Mouse (Mus musculus) hindbrain, embryonic 14.5 days (tissue): Measurements from ENCODE around the gene Sgce. TPM values are rescaled to one million over a fixed set of nuclear protein-coding genes. Genes with fewer than 3 reads are reported as not detected.

Experiments
- ATAC-seq: fragments of 200-750 bp; cut with Nextera tagmentation; 2 replicates; pipeline ENCODE4 v1.8.0; 2017; ENCODE audit warnings: moderate number of reproducible peaks, mild to moderate bottlenecking, moderate TSS enrichment, moderate library complexity; ENCODE audit not compliant: low FRiP score
- DNase-seq: peaks from one replicate; pipeline ENCODE4 v3.0.0-alpha.2; 2015; ENCODE audit warnings: low spot score
- H3K27ac ChIP-seq: fragments of 300-500 bp; sonication (generic); 2 replicates; pipeline ENCODE4 v1.5.1; 2014; ENCODE audit warnings: mild to moderate bottlenecking, moderate library complexity
- H3K27me3 ChIP-seq: fragments of 300-500 bp; sonication (generic); 2 replicates; pipeline ENCODE4 v1.6.1; 2014; ENCODE audit warnings: mild to moderate bottlenecking, low read length, mixed read lengths; ENCODE audit not compliant: control insufficient read depth, insufficient read depth
- H3K36me3 ChIP-seq: fragments of 300-500 bp; sonication (generic); replicated peaks from 2 replicates; pipeline ENCODE4 v1.6.1; 2014; ENCODE audit not compliant: control insufficient read depth, insufficient read depth
- H3K4me1 ChIP-seq: fragments of 300-500 bp; sonication (generic); replicated peaks from 2 replicates; pipeline ENCODE4 v1.6.1; 2014; ENCODE audit warnings: antibody characterized with exemption, low read length, mixed read lengths; ENCODE audit not compliant: control insufficient read depth, insufficient read depth
- H3K4me2 ChIP-seq: fragments of 300-500 bp; sonication (generic); replicated peaks from 2 replicates; pipeline ENCODE4 v1.6.1; 2014; ENCODE audit warnings: mild to moderate bottlenecking, moderate library complexity
- H3K4me3 ChIP-seq: fragments of 300-500 bp; sonication (generic); replicated peaks from 2 replicates; pipeline ENCODE4 v1.5.1; 2014; ENCODE audit warnings: mild to moderate bottlenecking, low read length
- H3K9ac ChIP-seq: fragments of 300-500 bp; sonication (generic); 2 replicates; pipeline ENCODE4 v1.6.1; 2014
- H3K9me3 ChIP-seq: fragments of 300-500 bp; sonication (generic); 2 replicates; pipeline ENCODE4 v1.6.1; 2016; ENCODE audit warnings: low read length; ENCODE audit not compliant: control insufficient read depth
- WGBS: fragments of 180-500 bp; shearing (Covaris S2); extraction: QIAGEN DNeasy Blood & Tissue Kit; methylation state at CpG from one replicate; pipeline ENCODE4 v1.1.7; 2014; 5-methylcytosine and 5-hydroxymethylcytosine counted together
- polyA plus RNA-seq: library from polyadenylated mRNA; unstranded; fragments of >200 nt; fragmentation: Nextera tagmentation; extraction: Ambion mirVana; gene quantifications from 2 replicates; pipeline ENCODE4 v1.2.1, GENCODE M21; 2014

The Sgce gene
- polyA plus RNA-seq, 1 experiment from 2014 or later, result 51.0 TPM

GRCm38 (mm10) chr6:4642068-4642467, 104.9 kb downstream of the Sgce start:
- WGBS, result 94% methylated on average over 7 of the region's 7 CpGs
- H3K4me1 ChIP-seq, result no peaks in the 10 kb centered on the region
- no peaks in the 10 kb centered on the region for H3K27me3 ChIP-seq
- H3K9me3 ChIP-seq, result no peaks in the 10 kb centered on the region
- peaks cover 14% of the 10 kb centered on the region for H3K36me3 ChIP-seq
- no peak overlapping the region for H3K4me3 ChIP-seq
- no peak overlapping the region for H3K4me2 ChIP-seq
- ATAC-seq, result no peak
- DNase-seq, result no peak
- no peak overlapping the region for H3K9ac ChIP-seq
- H3K27ac ChIP-seq, result no peak overlapping the region

GRCm38 (mm10) chr6:4634804-4635203, 112.2 kb downstream of the Sgce start:
- DNase-seq (no peak), ATAC-seq (no peak)
- H3K4me2 ChIP-seq, result no peak overlapping the region
- H3K27ac ChIP-seq, result no peak overlapping the region
- H3K4me3 ChIP-seq, result no peak overlapping the region
- H3K4me1 ChIP-seq, result no peaks in the 10 kb centered on the region
- H3K36me3 ChIP-seq, result peaks cover 14% of the 10 kb centered on the region; the same call in 1 of the 2 replicates
- no peak overlapping the region for H3K9ac ChIP-seq
- no peaks in the 10 kb centered on the region for H3K27me3 ChIP-seq
- 76% methylated on average over 1 of the region's 1 CpGs for WGBS
- no peaks in the 10 kb centered on the region for H3K9me3 ChIP-seq

GRCm38 (mm10) chr6:4633189-4633588, 113.8 kb downstream of the Sgce start:
- no peak overlapping the region for H3K9ac ChIP-seq
- no peaks in the 10 kb centered on the region for H3K27me3 ChIP-seq
- no peak overlapping the region for H3K27ac ChIP-seq
- H3K4me3 ChIP-seq, result no peak overlapping the region
- DNase-seq, result no peak
- H3K9me3 ChIP-seq, result no peaks in the 10 kb centered on the region
- ATAC-seq, result no peak
- 48% methylated on average over 4 of the region's 4 CpGs for WGBS
- no peak overlapping the region for H3K4me2 ChIP-seq
- H3K4me1 ChIP-seq, result no peaks in the 10 kb centered on the region
- H3K36me3 ChIP-seq, result peaks cover 14% of the 10 kb centered on the region; the same call in 1 of the 2 replicates

GRCm38 (mm10) chr6:4631464-4631863, 115.5 kb downstream of the Sgce start:
- DNase-seq (no peak), ATAC-seq (no peak)
- H3K4me2 ChIP-seq, result no peak overlapping the region

More at GRCm38 (mm10) chr6:4631464-4631863, 115.5 kb downstream of the Sgce start:
- no peak overlapping the region for H3K4me3 ChIP-seq
- no peak overlapping the region for H3K27ac ChIP-seq
- no peak overlapping the region for H3K9ac ChIP-seq
- peaks cover 14% of the 10 kb centered on the region; the same call in 1 of the 2 replicates for H3K36me3 ChIP-seq
- H3K27me3 ChIP-seq, result no peaks in the 10 kb centered on the region
- no peaks in the 10 kb centered on the region for H3K9me3 ChIP-seq
- no peaks in the 10 kb centered on the region for H3K4me1 ChIP-seq
- 67% methylated on average over 3 of the region's 3 CpGs for WGBS

Other genes with a start within 250 kb of the Sgce start
- 163 and 199 TPM in 2 replicates for gene Col1a2, start 242.4 kb downstream of the Sgce start, polyA plus RNA-seq
- 57.9 and 63.7 TPM in 2 replicates for gene Casd1, start 146.4 kb downstream of the Sgce start, polyA plus RNA-seq
- 10.5 and 12.2 TPM in 2 replicates for gene Peg10, start 99 bp upstream of the Sgce start, polyA plus RNA-seq
- gene Ppp1r9a, start 155.7 kb upstream of the Sgce start, polyA plus RNA-seq, result 51.9 and 52.7 TPM in 2 replicates